Mouse (Mus musculus): ENCODE results near the gene Zfp583.

Gene Zfp583

GRCm38 (mm10) chr7:6285842-6286705, 45.0 kb downstream of the Zfp583 start, which contains the start of gene Zfp667:
Zfp667 (plus strand) TSS chr7:6286579.
- peak; percentile 93 for DNase-seq (ENCODE audit: low read depth)

- no peak for DNase-seq (ENCODE audit: low read depth)
Measured at GRCm38 (mm10) chr7:6285366-6285765, 45.7 kb downstream of the Zfp583 start.

- DNase-seq (ENCODE audit: low read depth), result no peak
Measured at GRCm38 (mm10) chr7:6284442-6285012, 46.6 kb downstream of the Zfp583 start.

GRCm38 (mm10) chr7:6283451-6284075, 47.5 kb downstream of the Zfp583 start:
- peak; percentile 84 for DNase-seq (ENCODE audit: low read depth)

- peak; percentile 86 for DNase-seq (ENCODE audit: low read depth)
Measured at GRCm38 (mm10) chr7:6282749-6283148, 48.3 kb downstream of the Zfp583 start.

- peak; percentile 58 for DNase-seq (ENCODE audit: low read depth)
Measured at GRCm38 (mm10) chr7:6277906-6278305, 53.2 kb downstream of the Zfp583 start.

- peak; percentile 54 for DNase-seq (ENCODE audit: low read depth)
Measured at GRCm38 (mm10) chr7:6265695-6266094, 65.4 kb downstream of the Zfp583 start.

Measured in c-Kit-positive CD71-positive TER-119-negative erythroid progenitor cells, embryonic 14.5 days (primary cell).